Mouse (Mus musculus) mature B cell (primary cell): Measurements from ENCODE around the gene Sstr3.

ENCODE experiments used
- in situ Hi-C: fragments of 300-500 bp; cut with MboI; formaldehyde crosslinking; loops from 2 replicates; pipeline ENCODE4 v1.14.3; 2019

The Sstr3 gene

DNA sequence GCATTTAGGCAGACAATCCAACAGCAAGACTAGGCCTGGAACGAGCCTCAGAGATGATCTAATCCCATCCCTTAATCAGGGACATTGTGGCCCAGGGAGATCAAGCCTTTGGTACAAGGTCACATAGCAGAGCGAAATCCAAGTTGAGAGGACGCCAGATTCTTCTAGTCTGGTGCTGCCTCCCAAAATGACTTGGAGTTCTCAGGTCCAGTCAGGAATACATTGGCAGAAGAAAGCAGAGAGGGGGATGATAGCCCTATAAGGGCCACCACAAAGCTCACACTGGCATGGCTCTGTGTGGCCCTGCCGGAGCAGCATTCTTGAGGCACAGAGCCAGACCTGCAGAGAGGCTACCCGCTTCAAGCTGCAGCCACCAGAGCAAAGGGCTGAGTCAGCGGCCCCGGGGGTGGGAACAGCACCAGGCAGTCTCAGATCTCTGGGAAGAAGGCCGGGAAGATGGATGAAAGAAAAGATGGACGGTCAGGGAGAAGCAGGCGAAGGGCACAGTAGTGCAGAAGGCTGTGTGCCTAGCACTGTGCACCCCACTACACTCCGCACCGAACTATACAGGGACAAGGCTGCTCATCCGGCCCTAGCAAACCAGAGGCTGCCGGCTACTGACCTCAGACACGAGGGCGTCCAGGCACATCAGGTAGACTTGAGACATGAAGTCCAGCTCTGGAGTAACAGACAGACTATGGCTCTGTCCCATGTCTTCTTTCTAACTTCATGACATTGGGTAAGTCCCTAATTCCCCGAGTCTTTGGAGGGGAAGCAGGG, 13.6 kb downstream of the Sstr3 start, which contains the start of gene C1qtnf6:
TSS of gene C1qtnf6 (minus strand) at position 746 of the 780 bp plus-strand sequence.
- in situ Hi-C loops = loop anchor here (10.0 kb wide), 1 partner anchor 86 kb away; no protein-coding TSS in a partner anchor

DNA sequence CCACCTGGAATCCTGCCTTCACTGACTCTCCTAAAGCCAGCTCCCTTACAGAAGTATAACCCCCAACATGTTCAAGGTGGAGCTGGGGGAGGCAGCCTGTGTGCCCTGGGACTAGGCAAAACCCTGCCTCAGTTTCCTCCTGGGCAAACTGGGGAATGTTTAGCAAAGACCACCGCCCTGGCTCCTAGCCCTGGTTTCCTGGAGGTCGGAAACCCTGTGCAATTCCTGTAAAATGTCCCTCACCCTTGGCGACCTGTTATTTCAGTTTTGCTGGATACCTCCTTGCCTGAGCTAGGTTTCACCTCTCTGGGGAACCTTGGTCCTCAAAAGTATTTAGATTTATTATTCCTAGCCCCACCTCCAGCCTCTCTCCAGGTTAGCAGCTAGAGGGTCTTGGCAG, 14.3 kb downstream of the Sstr3 start:
- in situ Hi-C loops = loop anchor here (10.0 kb wide), 1 partner anchor 85 kb away; no protein-coding TSS in a partner anchor

DNA sequence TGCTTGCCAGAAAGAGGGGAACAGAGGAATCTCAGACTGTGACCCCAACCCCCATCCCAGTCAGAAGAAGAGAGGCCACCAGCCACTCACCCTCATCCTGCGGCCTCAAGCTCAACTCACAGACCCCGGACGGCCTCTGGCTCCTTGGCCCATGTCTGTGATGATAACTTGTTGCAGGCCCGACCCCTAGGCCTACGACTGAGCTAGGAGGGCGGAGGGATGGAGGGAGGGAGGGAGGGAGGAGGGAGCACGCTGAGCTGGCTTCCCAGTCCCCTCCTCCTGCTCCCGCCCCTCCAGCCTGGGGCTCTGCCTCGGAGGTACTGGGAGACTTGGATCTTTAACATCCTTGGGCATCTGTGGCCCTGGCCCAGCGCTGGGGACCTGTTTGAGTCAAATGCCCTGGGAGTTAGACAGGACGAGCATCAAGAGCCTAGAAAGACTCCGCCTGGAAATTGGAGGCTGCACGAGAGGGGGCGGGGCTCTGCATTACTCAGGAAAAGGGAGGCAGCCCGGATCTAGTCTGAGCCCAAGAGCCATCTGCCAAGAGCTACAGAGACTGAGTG, 15.0 kb downstream of the Sstr3 start:
- in situ Hi-C loops = no loop called here

DNA sequence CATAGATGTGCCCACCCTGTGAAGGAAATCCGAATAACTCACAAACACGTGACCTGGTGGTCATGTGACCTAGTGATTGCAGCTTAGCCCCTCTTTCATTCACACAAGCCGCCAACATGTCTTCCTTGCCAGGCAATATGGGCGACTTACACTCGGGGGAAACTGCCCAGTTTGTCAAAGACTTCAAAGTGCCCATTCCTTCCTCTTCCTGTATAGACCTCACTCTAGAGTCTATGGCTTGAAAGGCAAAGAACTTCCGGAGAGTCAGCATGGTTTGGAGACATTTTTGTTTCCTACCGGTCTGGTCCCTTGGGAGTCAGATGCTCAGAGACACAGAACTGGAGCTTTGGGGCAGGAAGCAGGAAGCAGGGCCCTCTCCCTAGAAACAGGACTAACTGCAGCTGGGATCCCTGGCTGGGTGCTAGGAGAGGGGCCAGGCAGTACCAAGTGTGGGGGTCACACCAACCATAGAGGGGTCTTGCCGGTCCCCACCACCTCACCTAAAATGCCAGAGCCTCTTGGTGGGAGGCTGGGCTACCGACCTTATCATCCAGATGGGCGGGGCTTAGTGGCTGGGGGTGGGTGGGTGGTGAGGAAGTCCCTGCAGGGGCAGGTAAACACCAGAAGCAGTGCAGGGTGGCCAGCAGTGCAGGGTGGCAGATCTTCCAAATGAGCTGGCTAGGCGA, 15.6 kb downstream of the Sstr3 start:
- in situ Hi-C loops = no loop called here

DNA sequence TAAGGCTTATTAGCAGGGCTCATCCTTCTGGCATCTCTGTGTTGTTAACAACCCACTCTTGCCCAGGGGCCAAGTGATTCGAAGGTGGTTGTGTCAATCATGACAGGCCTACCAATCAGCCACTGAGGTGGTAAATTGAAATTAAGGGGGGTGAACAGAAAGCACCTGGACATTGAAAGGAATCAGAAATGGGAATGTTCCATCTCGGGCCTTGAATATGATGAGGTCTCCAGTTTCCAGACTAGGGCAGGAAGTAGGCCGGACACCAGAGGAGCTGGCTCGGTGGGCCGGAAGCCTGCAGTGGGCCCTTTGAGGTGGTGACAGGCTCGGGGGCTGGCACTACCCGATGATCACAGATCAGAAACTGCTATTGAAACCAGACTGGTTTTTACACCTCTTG, 16.5 kb downstream of the Sstr3 start:
- in situ Hi-C loops = no loop called here

DNA sequence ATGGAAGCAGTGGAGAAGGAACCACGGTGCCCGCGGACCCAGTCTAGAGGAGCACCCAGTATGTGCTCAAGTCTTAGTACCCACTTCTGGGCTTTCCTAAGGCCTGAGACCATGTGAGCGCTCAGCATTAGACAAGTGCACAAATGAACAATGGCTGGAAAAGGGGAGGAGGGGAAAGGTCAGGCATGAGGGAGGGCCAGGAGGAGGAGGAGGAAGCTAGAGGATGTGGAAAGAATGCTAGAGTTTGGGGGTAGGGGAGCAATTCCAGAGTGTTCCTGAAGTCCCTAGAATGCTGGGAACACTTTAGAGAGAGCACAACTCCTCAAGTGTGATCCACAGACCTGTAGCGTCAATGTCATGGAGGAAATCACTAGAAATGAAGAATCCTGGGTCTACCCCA, 20.3 kb downstream of the Sstr3 start:
- in situ Hi-C loops = no loop called here

DNA sequence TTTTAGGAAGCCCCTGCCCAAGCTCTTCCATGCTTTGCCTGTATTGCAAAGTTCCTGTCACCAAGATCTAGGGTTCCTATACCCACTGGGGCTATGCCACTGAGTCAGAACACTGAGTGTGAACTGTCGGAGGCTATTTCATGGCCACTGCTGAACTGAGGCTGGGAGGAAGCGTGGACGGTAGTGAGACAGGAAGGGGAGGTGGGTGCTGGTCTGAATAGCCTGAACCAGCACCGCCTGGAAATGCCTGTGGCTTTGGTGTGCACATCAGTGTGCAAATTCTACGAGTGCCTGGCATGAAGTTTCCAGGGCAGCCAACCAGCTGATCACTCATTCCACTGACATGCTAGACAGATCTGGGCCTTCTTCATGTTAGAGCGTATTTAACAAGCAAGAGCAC, 22.6 kb downstream of the Sstr3 start:
- in situ Hi-C loops = no loop called here

DNA sequence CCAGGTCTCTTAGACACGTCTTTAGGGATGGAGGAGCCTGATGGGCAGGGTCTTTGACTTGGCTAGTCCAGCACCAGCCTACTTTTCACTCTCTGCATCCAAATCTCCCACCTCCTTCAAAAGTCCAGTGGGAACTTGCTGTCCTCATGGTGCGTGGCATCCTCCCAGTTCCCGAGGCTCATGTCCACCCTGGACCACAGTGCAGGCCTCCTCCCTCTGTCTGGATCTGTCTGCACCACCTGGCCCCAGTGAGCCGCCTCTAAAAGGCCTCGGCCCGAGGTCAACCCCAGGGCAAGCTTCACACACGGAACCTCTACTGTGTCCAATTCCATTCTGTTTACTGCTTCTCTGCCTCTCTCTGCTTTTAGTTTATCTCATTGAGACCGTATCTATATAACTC, 23.2 kb downstream of the Sstr3 start:
- in situ Hi-C loops = no loop called here

DNA sequence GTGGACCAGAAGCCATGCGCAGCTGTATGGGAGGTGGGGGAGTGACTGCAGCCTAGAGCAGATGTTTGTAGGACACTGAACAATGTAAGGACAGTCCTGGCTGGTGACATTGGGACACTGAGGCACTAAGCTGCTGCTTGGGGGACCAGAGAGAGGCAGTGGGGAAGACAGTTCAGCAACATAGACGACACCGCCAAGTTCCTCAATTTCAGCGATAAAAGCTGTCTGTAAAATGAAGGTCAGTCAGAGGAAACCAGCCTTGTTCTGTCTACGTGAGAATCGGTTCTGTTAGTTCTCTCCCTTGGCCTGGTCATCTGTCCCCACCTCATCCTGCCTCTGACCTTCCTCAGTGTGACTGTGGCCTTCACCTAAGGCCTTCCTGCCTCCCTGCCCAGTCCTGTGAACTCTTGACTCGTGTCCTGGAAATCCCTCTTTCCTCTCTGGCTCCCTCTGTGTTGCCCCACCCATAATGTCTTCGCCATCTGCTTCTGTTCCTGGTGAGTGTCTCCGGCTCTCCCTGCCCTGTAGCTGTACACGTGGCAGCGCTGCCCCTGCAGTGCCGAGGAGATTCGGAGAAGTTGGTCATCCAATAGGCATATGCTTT, 24.3 kb downstream of the Sstr3 start:
- in situ Hi-C loops = no loop called here

DNA sequence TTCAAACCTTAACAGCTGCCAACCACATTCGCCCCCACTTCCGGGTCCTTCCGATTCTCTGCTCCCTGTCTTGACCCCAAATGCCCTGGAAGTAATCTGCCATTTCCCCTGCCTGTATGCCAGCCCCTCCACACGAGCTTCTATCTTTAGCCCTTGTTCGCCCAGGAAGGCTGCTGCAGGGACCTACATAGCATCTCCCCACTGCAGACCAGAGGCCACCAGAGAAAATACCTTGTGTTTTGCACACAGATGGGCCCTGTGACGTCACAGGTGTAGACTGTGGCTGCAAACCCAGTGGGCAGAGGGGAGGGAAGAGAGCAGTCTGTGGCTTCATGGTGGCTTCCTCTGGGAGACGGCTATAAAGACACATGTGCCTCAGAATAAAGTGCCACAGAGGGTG, 26.3 kb downstream of the Sstr3 start:
- in situ Hi-C loops = no loop called here

DNA sequence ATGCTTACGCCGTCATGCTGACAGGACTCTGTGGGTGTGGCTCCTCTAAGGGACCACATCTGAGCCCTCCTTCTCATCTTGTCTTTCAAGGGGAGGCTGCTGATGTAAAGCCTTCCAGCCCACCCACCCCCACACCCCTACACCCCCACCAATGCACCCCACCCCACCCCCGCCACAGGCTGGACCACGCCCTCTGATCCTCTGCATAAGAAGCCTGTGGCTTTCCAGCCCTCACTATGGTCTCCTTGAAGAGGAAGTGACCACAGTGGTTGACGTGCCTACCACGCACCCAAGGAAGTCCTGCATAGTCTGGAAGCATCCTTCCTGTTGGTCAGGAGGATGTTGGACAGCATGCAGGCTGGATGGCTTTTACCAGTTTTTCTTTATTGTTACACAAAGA, 28.7 kb downstream of the Sstr3 start:
- in situ Hi-C loops = no loop called here

DNA sequence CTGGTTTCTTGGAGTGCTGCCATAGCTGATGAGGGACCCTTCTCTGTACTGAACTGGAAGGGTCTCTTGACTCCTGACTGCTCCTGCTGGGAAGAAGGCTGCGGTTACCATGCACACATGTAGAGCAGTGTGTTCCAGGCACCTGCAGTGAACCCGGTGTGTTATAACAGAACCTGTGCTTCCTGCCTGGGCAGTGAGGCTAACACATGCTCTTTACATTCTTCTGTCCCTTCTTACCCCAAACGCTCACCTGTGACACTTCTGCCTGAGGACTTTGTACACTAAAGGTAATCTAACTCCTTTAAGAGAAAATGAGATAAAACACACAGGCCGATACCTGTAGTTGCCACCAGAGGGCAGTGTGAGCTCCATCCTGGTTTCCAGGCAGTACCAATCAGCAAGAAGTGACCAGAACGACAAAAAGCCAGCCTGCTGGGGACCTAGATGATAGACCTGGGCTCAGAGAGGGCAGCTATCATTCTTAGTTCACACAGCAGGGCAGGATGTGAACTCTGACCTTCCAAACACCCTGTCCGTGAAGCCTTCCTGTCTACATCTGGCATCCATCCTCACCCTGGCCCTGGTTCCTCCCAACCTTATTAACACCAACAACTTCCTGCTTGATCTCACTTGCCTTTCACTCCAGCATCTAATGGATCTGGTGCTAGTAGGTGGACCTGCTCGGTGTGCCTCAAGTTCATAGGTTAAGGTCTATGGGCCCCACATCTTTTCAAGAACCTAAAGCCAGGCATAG, 29.9 kb downstream of the Sstr3 start:
- in situ Hi-C loops = no loop called here

DNA sequence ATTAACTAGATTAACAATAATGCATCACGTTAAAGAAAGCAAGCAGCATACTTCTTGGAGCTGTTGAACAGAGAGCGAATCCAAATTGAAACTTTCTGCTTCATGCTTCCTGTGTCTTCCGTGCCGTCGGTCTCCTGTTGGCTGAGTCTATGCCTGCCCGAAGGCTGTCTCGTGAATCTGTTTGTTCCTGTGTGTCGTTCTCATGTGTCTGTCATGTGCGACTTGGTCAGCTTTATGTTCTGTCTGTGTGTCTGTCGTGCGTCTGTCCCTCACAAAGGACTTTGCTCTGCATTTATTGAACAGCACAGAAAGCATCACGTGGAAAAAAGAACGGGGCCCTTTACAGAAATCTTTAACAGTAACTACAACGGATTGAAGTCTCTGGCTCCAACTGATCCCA, 31.5 kb downstream of the Sstr3 start:
- in situ Hi-C loops = no loop called here

DNA sequence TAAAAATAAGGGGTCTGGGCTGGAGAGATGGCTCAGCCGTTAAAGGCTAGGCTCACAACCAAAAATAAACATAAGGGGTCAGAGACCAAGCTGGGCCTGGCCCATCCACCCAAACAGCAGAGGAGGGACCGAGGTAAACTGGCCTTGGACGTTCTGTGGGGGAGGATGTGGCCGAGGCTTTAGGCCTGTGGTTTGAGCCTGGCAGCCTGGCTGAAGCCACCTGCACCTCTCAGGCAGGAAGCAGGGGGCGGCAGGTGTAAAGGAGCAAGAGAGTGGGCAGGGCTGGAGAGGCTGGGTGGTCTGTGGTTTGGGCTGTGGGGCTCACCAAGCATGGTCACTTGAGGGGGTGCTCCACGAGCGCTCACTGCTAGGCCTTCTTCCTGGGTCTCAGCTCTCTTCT, 32.5 kb downstream of the Sstr3 start:
- in situ Hi-C loops = no loop called here

DNA sequence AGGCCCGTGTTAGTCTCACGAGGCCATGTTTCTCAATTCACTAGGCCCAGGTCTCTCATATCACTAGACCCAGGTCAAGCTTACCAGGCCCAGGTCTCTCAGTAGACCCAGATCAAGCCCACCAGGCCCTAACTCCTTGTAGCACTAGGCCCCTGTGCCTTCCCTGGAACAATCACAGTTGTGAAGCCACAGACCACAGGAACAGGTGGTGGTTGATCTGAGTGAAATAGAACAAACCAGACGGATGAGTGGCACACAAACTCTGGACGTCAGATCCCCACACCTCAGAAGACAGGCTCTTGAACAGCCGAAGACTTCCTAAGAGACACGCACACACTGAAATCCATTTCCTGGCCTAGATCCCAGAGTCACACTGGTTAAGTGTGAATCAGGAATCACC, 33.7 kb downstream of the Sstr3 start:
- in situ Hi-C loops = no loop called here

DNA sequence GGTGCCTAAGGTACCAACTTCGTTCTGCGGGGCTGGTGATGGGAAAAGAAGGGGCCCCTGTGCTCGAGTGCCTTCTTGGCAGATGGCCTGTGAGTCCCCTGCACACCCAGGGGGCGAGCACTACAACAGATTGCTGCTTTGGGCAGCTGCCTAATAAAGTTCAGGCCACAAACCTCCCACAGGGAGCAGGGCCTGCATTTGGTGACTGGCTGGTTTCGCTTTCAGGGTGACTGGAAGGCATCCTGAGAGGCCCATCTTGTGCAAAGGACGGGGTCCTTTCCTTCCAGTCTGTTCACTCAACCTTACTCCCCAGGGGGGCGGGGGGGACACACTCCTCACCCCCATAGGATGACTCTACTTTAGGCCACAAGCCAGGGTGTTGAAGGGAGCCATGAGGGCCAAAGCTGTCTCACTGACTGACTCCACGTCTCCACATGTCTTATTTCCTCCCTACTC, 34.3 kb downstream of the Sstr3 start:
- in situ Hi-C loops = no loop called here

DNA sequence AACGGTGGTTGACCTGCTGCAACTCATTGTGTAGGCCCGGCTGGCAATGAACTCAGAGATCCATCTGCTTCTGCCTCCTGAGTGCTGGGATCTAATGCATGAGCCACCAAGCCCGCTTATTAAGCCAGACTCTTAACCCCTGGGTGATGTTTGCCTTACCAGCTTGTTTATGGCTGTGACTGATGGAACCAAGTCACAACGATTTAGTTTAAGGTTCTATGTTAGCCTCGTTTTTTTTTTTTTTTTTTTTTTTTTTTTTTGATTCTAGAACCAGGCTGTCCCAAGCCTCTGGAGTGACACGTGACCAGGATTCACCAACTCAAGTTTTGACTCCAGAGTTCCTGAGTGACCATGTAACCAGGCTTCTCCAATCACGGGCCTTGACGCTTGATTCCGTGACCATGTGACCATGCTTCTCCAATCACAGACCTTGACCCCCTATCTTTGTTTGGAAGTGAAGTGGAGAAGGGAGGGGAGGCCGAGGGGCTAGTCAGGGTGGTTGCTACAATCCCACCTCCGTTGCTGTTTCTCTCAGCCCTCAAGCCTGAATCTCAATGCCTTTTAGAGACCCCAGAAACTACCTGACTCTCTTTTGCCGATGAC, 35.1 kb downstream of the Sstr3 start:
- in situ Hi-C loops = no loop called here

DNA sequence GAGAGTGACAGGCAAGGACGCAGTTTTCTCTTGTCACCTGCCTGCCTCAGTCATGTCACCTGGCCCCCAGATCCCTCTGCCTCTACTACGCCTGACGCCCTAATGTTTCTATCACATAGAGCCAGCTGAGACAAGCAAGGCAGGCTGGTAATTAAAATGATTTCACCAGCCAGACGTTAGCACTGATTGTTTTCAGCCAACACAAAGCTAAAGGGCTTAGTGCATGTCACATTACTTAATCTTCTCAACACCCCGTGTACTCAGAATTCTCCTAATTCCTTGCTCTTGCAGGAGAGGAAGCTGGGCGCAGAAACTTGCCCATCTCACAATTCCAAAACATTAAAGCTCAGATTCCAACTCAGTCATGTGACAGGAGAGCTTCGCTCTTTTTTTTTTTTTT, 36.0 kb downstream of the Sstr3 start:
- in situ Hi-C loops = no loop called here

DNA sequence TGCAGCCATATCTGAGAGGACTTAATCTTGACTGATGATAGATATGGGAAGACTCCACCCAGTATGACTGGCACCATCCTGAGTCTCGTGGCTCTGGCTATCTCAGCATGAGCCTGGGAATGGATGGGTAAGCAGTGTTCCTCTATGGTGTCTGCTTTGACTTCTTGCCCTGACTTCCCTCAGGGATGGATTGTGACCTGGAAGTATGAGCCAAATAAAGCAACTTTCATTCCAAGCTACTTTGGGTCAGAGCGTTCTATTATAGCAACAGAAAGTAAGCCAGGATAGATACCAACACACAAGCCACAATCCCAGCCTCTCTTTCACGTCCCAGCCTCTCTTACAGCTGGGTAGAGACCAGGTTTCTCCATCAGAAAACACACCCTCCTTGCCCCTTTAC, 38.9 kb downstream of the Sstr3 start:
- in situ Hi-C loops = no loop called here

DNA sequence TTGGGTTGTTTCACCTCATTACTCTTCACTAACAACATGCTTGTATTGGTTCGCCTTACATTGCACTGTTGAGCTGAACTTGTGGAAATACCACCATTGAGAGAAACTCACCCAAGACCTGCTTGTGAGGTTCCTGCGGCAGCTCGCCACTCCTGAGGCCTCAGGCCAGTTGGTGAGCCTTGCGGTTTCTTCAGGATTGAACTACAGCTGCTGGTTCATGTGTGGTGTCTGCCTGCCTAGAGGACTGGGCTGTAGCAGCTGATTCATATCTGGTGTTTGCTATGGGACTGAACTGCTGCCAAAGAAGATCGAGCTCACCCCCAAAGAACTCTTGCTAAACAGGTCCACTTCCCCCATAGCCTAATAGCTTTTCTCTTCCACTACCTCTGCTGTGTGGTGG, 39.7 kb downstream of the Sstr3 start:
- in situ Hi-C loops = no loop called here

DNA sequence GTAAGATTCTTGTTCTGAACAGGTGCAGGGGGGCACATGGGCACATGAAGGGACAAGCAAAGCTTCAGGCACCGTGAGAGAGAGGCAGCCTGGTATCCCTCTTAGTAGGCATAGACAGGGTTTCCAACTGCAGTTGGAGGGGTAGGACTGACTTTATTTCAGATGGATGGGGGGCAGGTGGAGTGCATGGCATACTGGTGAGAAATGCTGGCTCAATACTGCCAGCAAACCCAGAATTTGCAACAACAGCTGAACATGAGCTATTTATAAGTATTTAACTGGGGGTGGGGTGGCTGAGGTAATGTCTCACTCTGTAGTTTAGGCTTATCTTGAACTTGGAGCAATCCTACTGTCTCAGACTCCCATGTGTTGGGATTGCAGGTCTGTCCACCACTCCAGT, 40.5 kb downstream of the Sstr3 start:
- in situ Hi-C loops = no loop called here
